Comparison of ENCODE assay signal across 8 mouse cellular contexts in the genomic region with DNA sequence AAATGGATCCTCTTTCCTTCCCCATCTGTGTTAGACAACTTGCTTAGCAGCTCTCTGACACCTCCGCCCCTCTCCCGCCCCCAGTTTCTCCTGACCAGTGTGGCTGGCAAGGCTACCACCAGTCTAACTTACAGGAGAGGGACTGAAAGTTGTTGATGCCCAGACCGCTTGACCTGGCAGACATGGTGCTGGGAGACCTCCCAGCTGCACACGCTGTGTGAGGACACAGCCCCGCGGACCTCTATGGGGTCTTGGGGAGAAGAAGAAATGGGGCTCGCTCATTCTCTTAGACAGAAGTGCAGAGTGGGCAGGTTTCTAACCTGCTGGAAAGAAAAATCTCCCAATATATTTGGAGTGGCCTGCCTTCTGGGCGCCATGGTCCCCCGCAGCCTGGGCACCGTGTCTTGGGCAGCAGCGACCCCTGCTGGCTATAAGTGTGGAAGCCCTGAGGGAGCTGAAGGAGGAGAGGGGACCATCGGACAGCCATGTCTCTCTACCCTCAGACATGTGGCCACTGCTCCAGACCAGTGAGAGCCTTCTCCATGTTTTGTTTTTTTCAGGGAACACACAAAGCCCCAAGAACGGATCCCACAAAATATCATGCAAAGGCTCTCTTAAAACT. TPM values are rescaled to one million over a fixed set of nuclear protein-coding genes. Genes with fewer than 3 reads are reported as not detected.
A peak's percentile ranks its signal among the peaks of the same experiment; 100 is the strongest.
DNase-seq lines count a peak whose midpoint lies in the region; ATAC-seq lines count a peak whose summit lies in the region.

No protein-coding gene starts in this region.

- no peaks in the 10 kb centered on the region for H3K36me3 ChIP-seq in embryonic facial prominence, embryonic 14.5 days (ENCODE audit: control insufficient read depth, insufficient read depth, low read length)
- no peaks in the 10 kb centered on the region for H3K36me3 ChIP-seq in heart, embryonic 10.5 days
- no peaks in the 10 kb centered on the region for H3K36me3 ChIP-seq in kidney, embryonic 16.5 days (ENCODE audit: insufficient read depth, low read length)
- H3K36me3 ChIP-seq in limb, embryonic 15.5 days = no peaks in the 10 kb centered on the region
- H3K36me3 ChIP-seq in neural tube, embryonic 11.5 days (ENCODE audit: control insufficient read depth, insufficient read depth, low read length) = no peaks in the 10 kb centered on the region
- no peaks in the 10 kb centered on the region for H3K36me3 ChIP-seq in stomach, embryonic 16.5 days (ENCODE audit: control insufficient read depth, insufficient read depth, low read length)

- peak; percentile 79 for ATAC-seq in embryonic facial prominence, embryonic 14.5 days (ENCODE audit: low read depth)
- peak; percentile 47 for ATAC-seq in kidney, embryonic 16.5 days (ENCODE audit: low FRiP score, low TSS enrichment)
- peak; percentile 64; the same call in 1 of the 2 replicates for ATAC-seq in limb, embryonic 15.5 days (ENCODE audit: insufficient number of reproducible peaks, low FRiP score, low TSS enrichment, low read depth)
- peak; percentile 83; the same call in 1 of the 2 replicates for ATAC-seq in neural tube, embryonic 11.5 days (ENCODE audit: insufficient read depth, low FRiP score, low TSS enrichment)
- peak; percentile 58; the same call in 1 of the 2 replicates for ATAC-seq in stomach, embryonic 16.5 days (ENCODE audit: insufficient read depth, low FRiP score)

- WGBS in embryonic facial prominence, embryonic 14.5 days = 26% methylated on average over 12 of the region's 13 CpGs
- WGBS in heart, embryonic 10.5 days = 26% methylated on average over 13 of the region's 13 CpGs
- 27% methylated on average over 13 of the region's 13 CpGs for WGBS in kidney, embryonic 16.5 days
- 28% methylated on average over 13 of the region's 13 CpGs for WGBS in limb, embryonic 15.5 days
- WGBS in neural tube, embryonic 11.5 days = 27% methylated on average over 13 of the region's 13 CpGs
- 26% methylated on average over 13 of the region's 13 CpGs for WGBS in stomach, embryonic 16.5 days

- no peak overlapping the region for H3K4me3 ChIP-seq in embryonic facial prominence, embryonic 14.5 days (ENCODE audit: low read depth, low read length)
- no peak overlapping the region for H3K4me3 ChIP-seq in heart, embryonic 10.5 days
- no peak overlapping the region for H3K4me3 ChIP-seq in kidney, embryonic 16.5 days (ENCODE audit: low read length)
- H3K4me3 ChIP-seq in limb, embryonic 15.5 days = no peak overlapping the region
- H3K4me3 ChIP-seq in neural tube, embryonic 11.5 days (ENCODE audit: low read depth, low read length) = no peak overlapping the region
- H3K4me3 ChIP-seq in stomach, embryonic 16.5 days (replicated peaks; ENCODE audit: low read length) = no peak overlapping the region

- no peak overlapping the region for H3K9ac ChIP-seq in embryonic facial prominence, embryonic 14.5 days (ENCODE audit: low read depth, low read length)
- no peak overlapping the region for H3K9ac ChIP-seq in kidney, embryonic 16.5 days (replicated peaks; ENCODE audit: low read length)
- H3K9ac ChIP-seq in limb, embryonic 15.5 days = no peak overlapping the region
- no peak overlapping the region for H3K9ac ChIP-seq in neural tube, embryonic 11.5 days (ENCODE audit: low read length)
- 0 out of 2 replicates have a peak overlapping the region, but pooled peaks have one; percentile 16 for H3K9ac ChIP-seq in stomach, embryonic 16.5 days (ENCODE audit: low read length)

- peaks cover 15% of the 10 kb centered on the region for H3K4me1 ChIP-seq in embryonic facial prominence, embryonic 14.5 days (ENCODE audit: control insufficient read depth, insufficient read depth, low read length)
- H3K4me1 ChIP-seq in heart, embryonic 10.5 days = peaks cover 12% of the 10 kb centered on the region
- no peaks in the 10 kb centered on the region for H3K4me1 ChIP-seq in kidney, embryonic 16.5 days (ENCODE audit: insufficient read depth, low read length)
- H3K4me1 ChIP-seq in limb, embryonic 15.5 days = peaks cover 36% of the 10 kb centered on the region
- H3K4me1 ChIP-seq in neural tube, embryonic 11.5 days (ENCODE audit: control insufficient read depth, insufficient read depth, low read length) = peaks cover 5% of the 10 kb centered on the region; the same call in 1 of the 2 replicates
- H3K4me1 ChIP-seq in stomach, embryonic 16.5 days (ENCODE audit: control insufficient read depth, insufficient read depth, low read length) = peaks cover 6% of the 10 kb centered on the region; the same call in 1 of the 2 replicates

- H3K4me2 ChIP-seq in embryonic facial prominence, embryonic 14.5 days (ENCODE audit: low read depth, low read length) = peak overlapping the region; percentile 21; the same call in 1 of the 2 replicates
- H3K4me2 ChIP-seq in kidney, embryonic 16.5 days (replicated peaks; ENCODE audit: low read depth, low read length) = peak overlapping the region; percentile 29; the same call in 1 of the 2 replicates
- no peak overlapping the region for H3K4me2 ChIP-seq in limb, embryonic 15.5 days
- peak overlapping the region; percentile 12; the same call in 1 of the 2 replicates for H3K4me2 ChIP-seq in neural tube, embryonic 11.5 days (ENCODE audit: low read depth)
- peak overlapping the region; percentile 15; the same call in 1 of the 2 replicates for H3K4me2 ChIP-seq in stomach, embryonic 16.5 days (ENCODE audit: low read depth, low read length)

- DNase-seq in A20 (ENCODE audit: low read depth, low spot score) = peak; percentile 71
- peak; percentile 79 to 83 for DNase-seq in adrenal gland, postnatal 36 days
- peak; percentile 67 for DNase-seq in embryonic facial prominence, embryonic 14.5 days (ENCODE audit: low spot score)
- peak; percentile 83 for DNase-seq in heart, embryonic 10.5 days (ENCODE audit: low spot score)
- peak; percentile 88 for DNase-seq in neural tube, embryonic 11.5 days (ENCODE audit: low spot score)

- 0 out of 2 replicates have a peak, but pooled peaks cover 8% of the 10 kb centered on the region for H3K27me3 ChIP-seq in embryonic facial prominence, embryonic 14.5 days (replicated peaks; ENCODE audit: control insufficient read depth, insufficient read depth, low read length)
- peaks cover 31% of the 10 kb centered on the region for H3K27me3 ChIP-seq in heart, embryonic 10.5 days (ENCODE audit: insufficient read depth, poor library complexity, severe bottlenecking)
- no peaks in the 10 kb centered on the region; the same call in 1 of the 2 replicates for H3K27me3 ChIP-seq in kidney, embryonic 16.5 days (ENCODE audit: insufficient read depth, low read length)
- peaks cover 57% of the 10 kb centered on the region for H3K27me3 ChIP-seq in limb, embryonic 15.5 days
- 0 out of 2 replicates have a peak, but pooled peaks cover 2% of the 10 kb centered on the region for H3K27me3 ChIP-seq in neural tube, embryonic 11.5 days (ENCODE audit: control insufficient read depth, insufficient read depth, low read length)
- H3K27me3 ChIP-seq in stomach, embryonic 16.5 days (ENCODE audit: control insufficient read depth, insufficient read depth, low read length) = no peaks in the 10 kb centered on the region

- no peaks in the 10 kb centered on the region for H3K9me3 ChIP-seq in embryonic facial prominence, embryonic 14.5 days (ENCODE audit: control insufficient read depth, low read length)
- no peaks in the 10 kb centered on the region for H3K9me3 ChIP-seq in heart, embryonic 10.5 days
- H3K9me3 ChIP-seq in kidney, embryonic 16.5 days (ENCODE audit: low read length) = no peaks in the 10 kb centered on the region
- H3K9me3 ChIP-seq in limb, embryonic 15.5 days = no peaks in the 10 kb centered on the region
- no peaks in the 10 kb centered on the region for H3K9me3 ChIP-seq in neural tube, embryonic 11.5 days (ENCODE audit: control insufficient read depth, low read length)
- no peaks in the 10 kb centered on the region for H3K9me3 ChIP-seq in stomach, embryonic 16.5 days (replicated peaks; ENCODE audit: control insufficient read depth, low read length)

- no peak overlapping the region for H3K27ac ChIP-seq in embryonic facial prominence, embryonic 14.5 days (replicated peaks; ENCODE audit: low read depth, low read length)
- peak overlapping the region; percentile 17 for H3K27ac ChIP-seq in heart, embryonic 10.5 days
- no peak overlapping the region for H3K27ac ChIP-seq in kidney, embryonic 16.5 days (ENCODE audit: low read length)
- H3K27ac ChIP-seq in limb, embryonic 15.5 days = 0 out of 2 replicates have a peak overlapping the region, but pooled peaks have one; percentile 2
- H3K27ac ChIP-seq in neural tube, embryonic 11.5 days (ENCODE audit: low read depth, low read length) = no peak overlapping the region
- no peak overlapping the region for H3K27ac ChIP-seq in stomach, embryonic 16.5 days (ENCODE audit: low read length)

RNA-seq across cellular contexts. Expression of a gene that starts 59.4 kb away (rescaled TPM):
- 10 to 100 TPM; 41.3 to 46.8 TPM for total RNA-seq in adrenal gland, postnatal 36 days (2021)
- 60.1 and 61.1 TPM in 2 replicates for polyA plus RNA-seq in embryonic facial prominence, embryonic 14.5 days (2014; fragmentation: Nextera tagmentation; extraction: Ambion mirVana)
- 48.2 and 62.8 TPM in 2 replicates for polyA plus RNA-seq in heart, embryonic 10.5 days (2016; fragmentation: Nextera tagmentation; extraction: Ambion mirVana)
- 57.6 and 65.0 TPM in 2 replicates for polyA plus RNA-seq in kidney, embryonic 16.5 days (2015; fragmentation: Nextera tagmentation; extraction: Ambion mirVana)
- 61.1 and 61.7 TPM in 2 replicates for polyA plus RNA-seq in limb, embryonic 15.5 days (2015; fragmentation: Nextera tagmentation; extraction: Ambion mirVana)
- polyA plus RNA-seq in neural tube, embryonic 11.5 days (2014; fragmentation: Nextera tagmentation; extraction: Ambion mirVana) = 84.0 and 84.4 TPM in 2 replicates
- polyA plus RNA-seq in stomach, embryonic 16.5 days (2015; fragmentation: Nextera tagmentation; extraction: Ambion mirVana) = 51.0 and 54.2 TPM in 2 replicates

Comparison
In these comparisons a context has a peak if more than half of its experiments do, and no peak if none do; other contexts are left out.
1. H3K27ac ChIP-seq: peak in heart, embryonic 10.5 days (single experiment) and limb, embryonic 15.5 days (single experiment); none in embryonic facial prominence, embryonic 14.5 days (single experiment), kidney, embryonic 16.5 days (single experiment), neural tube, embryonic 11.5 days (single experiment) and stomach, embryonic 16.5 days (single experiment).
2. Peak in every context shown above with its lines, with median percentiles within 50 percentile points of each other: DNase-seq and ATAC-seq.